25 mouse cellular contexts compared by ENCODE assay signal in the genomic region with DNA sequence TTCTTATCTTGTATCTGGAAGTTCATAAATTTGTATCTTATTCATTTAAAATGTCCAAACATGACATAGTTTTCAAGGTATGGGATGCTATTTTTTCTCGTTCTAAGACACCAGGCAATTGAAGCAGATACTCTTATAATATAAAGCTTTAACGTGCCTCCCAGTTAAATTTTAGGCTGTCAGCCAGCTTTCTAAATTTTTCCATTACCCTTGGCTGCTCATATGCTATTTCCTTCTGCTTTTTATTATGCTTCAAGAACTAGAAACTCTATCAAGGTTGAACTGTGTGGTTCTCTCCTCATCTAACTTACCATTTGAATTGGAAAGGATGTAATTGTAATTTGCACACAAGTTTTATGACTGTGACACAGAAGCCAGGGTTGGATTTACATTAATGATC.
DNase-seq lines count a peak whose midpoint lies in the region; ATAC-seq and TF ChIP-seq lines count a peak whose summit lies in the region.
"Had no signal": no experiment of that assay in that cellular context is flagged by ENCODE, and none has a peak within 500 bp of the region (broad histone marks: within the 10 kb centered on the region; RNA-seq: fewer than 3 reads in every experiment).

No protein-coding gene starts in this region.

- H3K9me3 ChIP-seq in embryonic facial prominence, embryonic 14.5 days (ENCODE audit: control insufficient read depth, low read length) = no peaks in the 10 kb centered on the region
- no peaks in the 10 kb centered on the region for H3K9me3 ChIP-seq in embryonic facial prominence, embryonic 10.5 days
- no peaks in the 10 kb centered on the region for H3K9me3 ChIP-seq in lung, embryonic 14.5 days (ENCODE audit: low read depth, low read length)
- no peaks in the 10 kb centered on the region for H3K9me3 ChIP-seq in lung, postnatal 0 days (ENCODE audit: low read length)
- H3K9me3 ChIP-seq: embryonic facial prominence, embryonic 12.5 days; embryonic facial prominence, embryonic 15.5 days; forebrain, embryonic 10.5 days; forebrain, embryonic 13.5 days; forebrain, embryonic 15.5 days had no signal

- H3K4me2 ChIP-seq in embryonic facial prominence, embryonic 14.5 days (ENCODE audit: low read depth, low read length) = no peak overlapping the region
- H3K4me2 ChIP-seq in lung, embryonic 14.5 days = no peak overlapping the region
- H3K4me2 ChIP-seq in lung, postnatal 0 days (replicated peaks; ENCODE audit: low read depth, low read length) = no peak overlapping the region
- H3K4me2 ChIP-seq: embryonic facial prominence, embryonic 12.5 days; embryonic facial prominence, embryonic 15.5 days; forebrain, embryonic 13.5 days; forebrain, embryonic 15.5 days had no signal

- DNase-seq in embryonic facial prominence, embryonic 14.5 days (ENCODE audit: low spot score) = peak; percentile 56
- DNase-seq in embryonic facial prominence, embryonic 10.5 days (ENCODE audit: low spot score) = no peak
- peak; percentile 8 for DNase-seq in lung, embryonic 14.5 days
- no peak for DNase-seq in lung, postnatal 0 days (ENCODE audit: low spot score)
- DNase-seq in brain, adult 2 months (ENCODE audit: low read depth, low spot score) = peak; percentile 13
- DNase-seq: adrenal gland, adult 8-10 months; adrenal gland, postnatal 14 days; adrenal gland, postnatal 36 days; cerebellum, adult 11 months; cerebellum, adult 18-20 months; cerebellum, adult 8-10 months; cerebellum, adult 9-11 months; cerebellum, postnatal 14 days; cerebellum, postnatal 36 days; embryo, embryonic 11 days; forebrain, postnatal 0 days had no signal

- no peak for TF ChIP-seq EP300 in lung, postnatal 0 days (IDR thresholded peaks at IDR 0.05)

- WGBS in embryonic facial prominence, embryonic 14.5 days = 32% methylated on average over 2 of the region's 2 CpGs
- WGBS in embryonic facial prominence, embryonic 10.5 days = 84% methylated on average over 2 of the region's 2 CpGs
- WGBS in lung, embryonic 14.5 days = 54% methylated on average over 2 of the region's 2 CpGs
- 55% methylated on average over 2 of the region's 2 CpGs for WGBS in lung, postnatal 0 days

- H3K36me3 ChIP-seq in embryonic facial prominence, embryonic 14.5 days (ENCODE audit: control insufficient read depth, insufficient read depth, low read length) = no peaks in the 10 kb centered on the region
- no peaks in the 10 kb centered on the region for H3K36me3 ChIP-seq in embryonic facial prominence, embryonic 10.5 days (replicated peaks)
- no peaks in the 10 kb centered on the region for H3K36me3 ChIP-seq in lung, embryonic 14.5 days (ENCODE audit: insufficient read depth)
- H3K36me3 ChIP-seq in lung, postnatal 0 days (ENCODE audit: insufficient read depth, low read length) = no peaks in the 10 kb centered on the region
- H3K36me3 ChIP-seq: embryonic facial prominence, embryonic 12.5 days; embryonic facial prominence, embryonic 15.5 days; forebrain, embryonic 10.5 days; forebrain, embryonic 15.5 days had no signal

- H3K4me1 ChIP-seq in embryonic facial prominence, embryonic 14.5 days (ENCODE audit: control insufficient read depth, insufficient read depth, low read length) = no peaks in the 10 kb centered on the region
- H3K4me1 ChIP-seq in embryonic facial prominence, embryonic 10.5 days = no peaks in the 10 kb centered on the region
- H3K4me1 ChIP-seq in lung, embryonic 14.5 days (ENCODE audit: insufficient read depth) = no peaks in the 10 kb centered on the region
- no peaks in the 10 kb centered on the region for H3K4me1 ChIP-seq in lung, postnatal 0 days (ENCODE audit: insufficient read depth, low read depth, low read length)
- H3K4me1 ChIP-seq: embryonic facial prominence, embryonic 12.5 days; embryonic facial prominence, embryonic 15.5 days; forebrain, embryonic 10.5 days; forebrain, embryonic 13.5 days; forebrain, embryonic 15.5 days had no signal

- H3K4me3 ChIP-seq in embryonic facial prominence, embryonic 14.5 days (ENCODE audit: low read depth, low read length) = no peak overlapping the region
- no peak overlapping the region for H3K4me3 ChIP-seq in embryonic facial prominence, embryonic 10.5 days
- no peak overlapping the region for H3K4me3 ChIP-seq in lung, embryonic 14.5 days (ENCODE audit: low read depth, low read length)
- H3K4me3 ChIP-seq in lung, postnatal 0 days (ENCODE audit: low read depth, low read length) = no peak overlapping the region
- H3K4me3 ChIP-seq: embryonic facial prominence, embryonic 12.5 days; embryonic facial prominence, embryonic 15.5 days; erythroblast, embryonic 14.5 days; forebrain, embryonic 10.5 days; forebrain, embryonic 13.5 days; forebrain, embryonic 15.5 days had no signal

- no peak overlapping the region for H3K27ac ChIP-seq in embryonic facial prominence, embryonic 14.5 days (replicated peaks; ENCODE audit: low read depth, low read length)
- H3K27ac ChIP-seq in embryonic facial prominence, embryonic 10.5 days (replicated peaks) = no peak overlapping the region
- H3K27ac ChIP-seq in lung, embryonic 14.5 days (ENCODE audit: low read depth) = no peak overlapping the region
- no peak overlapping the region for H3K27ac ChIP-seq in lung, postnatal 0 days (ENCODE audit: low read length)
- H3K27ac ChIP-seq: embryonic facial prominence, embryonic 12.5 days; embryonic facial prominence, embryonic 15.5 days; forebrain, embryonic 10.5 days; forebrain, embryonic 13.5 days; forebrain, embryonic 15.5 days had no signal

- TF ChIP-seq CTCF in lung, embryonic 14.5 days (IDR thresholded peaks at IDR 0.05; ENCODE audit: low read depth) = no peak
- no peak for TF ChIP-seq CTCF in lung, postnatal 0 days (IDR thresholded peaks at IDR 0.05)

- ATAC-seq in embryonic facial prominence, embryonic 14.5 days (ENCODE audit: low read depth) = no peak
- no peak for ATAC-seq in lung, embryonic 14.5 days (ENCODE audit: insufficient read depth)
- no peak for ATAC-seq in lung, postnatal 0 days
- no peak for ATAC-seq in monocyte, adult 5-6 weeks (replicated peaks; ENCODE audit: insufficient number of reproducible peaks, low FRiP score, low TSS enrichment, poor library complexity, severe bottlenecking)
- ATAC-seq: activated CD4-positive, CD25-positive, alpha-beta regulatory T cell, adult 4 months; forebrain, embryonic 13.5 days; forebrain, embryonic 15.5 days; forebrain, postnatal 0 days; Patski had no signal

- no peak overlapping the region for H3K9ac ChIP-seq in embryonic facial prominence, embryonic 14.5 days (ENCODE audit: low read depth, low read length)
- H3K9ac ChIP-seq in lung, embryonic 14.5 days = no peak overlapping the region
- no peak overlapping the region for H3K9ac ChIP-seq in lung, postnatal 0 days (replicated peaks; ENCODE audit: low read depth)
- H3K9ac ChIP-seq: embryonic facial prominence, embryonic 12.5 days; embryonic facial prominence, embryonic 15.5 days; forebrain, embryonic 13.5 days; forebrain, embryonic 15.5 days; forebrain, postnatal 0 days had no signal

- H3K27me3 ChIP-seq in embryonic facial prominence, embryonic 14.5 days (replicated peaks; ENCODE audit: control insufficient read depth, insufficient read depth, low read length) = no peaks in the 10 kb centered on the region
- no peaks in the 10 kb centered on the region for H3K27me3 ChIP-seq in embryonic facial prominence, embryonic 10.5 days (replicated peaks; ENCODE audit: low read depth, poor library complexity, severe bottlenecking)
- no peaks in the 10 kb centered on the region for H3K27me3 ChIP-seq in lung, embryonic 14.5 days (ENCODE audit: insufficient read depth, low read length)
- H3K27me3 ChIP-seq in lung, postnatal 0 days (replicated peaks; ENCODE audit: insufficient read depth, low read length) = no peaks in the 10 kb centered on the region
- H3K27me3 ChIP-seq: embryonic facial prominence, embryonic 12.5 days; embryonic facial prominence, embryonic 15.5 days; forebrain, embryonic 13.5 days; forebrain, embryonic 15.5 days had no signal

Comparison
In these comparisons a context has a peak if more than half of its experiments do, and no peak if none do; other contexts are left out.
1. DNase-seq: peak in embryonic facial prominence, embryonic 14.5 days (single experiment), lung, embryonic 14.5 days (single experiment) and brain, adult 2 months (single experiment); none in embryonic facial prominence, embryonic 10.5 days (single experiment) and lung, postnatal 0 days (single experiment).